Mouse (Mus musculus): ENCODE results near the gene Zar1.

DNA sequence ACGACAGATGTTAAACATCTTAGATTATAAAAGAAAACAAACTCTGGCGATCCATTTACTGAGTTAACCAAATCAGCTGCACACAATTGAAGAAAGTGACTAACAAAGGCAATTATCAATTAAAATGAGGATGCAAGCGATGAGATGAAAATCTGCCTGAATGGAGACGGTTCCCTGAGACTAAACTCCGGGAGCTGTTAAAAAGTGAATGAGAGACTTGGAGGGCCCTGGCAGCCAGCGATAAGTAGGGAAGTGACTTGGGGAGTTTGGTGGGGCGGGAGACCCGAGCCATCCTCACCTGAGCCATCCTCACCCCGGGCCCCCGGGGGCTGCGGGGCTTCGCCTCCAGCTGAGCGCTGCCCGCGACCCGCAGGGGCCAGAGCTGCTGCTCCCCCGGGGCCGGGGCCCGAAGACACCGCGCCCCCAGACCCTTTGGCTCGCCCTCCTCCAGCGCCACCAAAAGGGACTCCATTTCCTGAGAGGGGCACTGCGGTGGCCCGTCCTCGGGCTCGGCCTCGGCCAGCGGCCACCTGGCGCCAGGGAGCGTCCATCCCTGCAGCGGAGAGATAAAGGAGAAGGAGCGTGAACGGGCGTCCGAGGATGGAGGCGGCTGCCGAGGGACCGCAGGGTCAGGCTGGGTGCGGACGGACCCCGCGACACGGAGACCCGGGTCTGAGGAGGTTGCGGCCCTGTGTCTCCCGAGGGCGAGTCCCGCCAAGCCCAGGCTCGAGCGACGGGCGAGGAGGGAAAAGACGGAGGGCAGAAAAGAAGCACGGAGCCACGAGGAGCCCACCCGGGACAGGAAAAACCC, 22.1 kb downstream of the Zar1 start:
- TF ChIP-seq CTCF (conservative IDR thresholded peaks at IDR 0.05 in 1 of 2, IDR thresholded peaks at IDR 0.05 in 1 of 2; ENCODE audit: low read depth in 2 of 2, low read length in 2 of 2): no peak
- TF ChIP-seq MAZ (IDR thresholded peaks at IDR 0.05; ENCODE audit: low read depth, low read length): no peak
- no peak for TF ChIP-seq EP300 (IDR thresholded peaks at IDR 0.05; ENCODE audit: low read length)
- no peak for TF ChIP-seq TCF12 (IDR thresholded peaks at IDR 0.05; ENCODE audit: low read depth, low read length)
- no peak for TF ChIP-seq CHD1 (IDR thresholded peaks at IDR 0.05; ENCODE audit: low read depth, low read length)
